ENCODE assay signal across 17 mouse cellular contexts in genomic region chr2:105418629-105419227, GRCm38 (mm10).
"Had no signal": no experiment of that assay in that cellular context is flagged by ENCODE, and none has a peak within 500 bp of the region (broad histone marks: within the 10 kb centered on the region; RNA-seq: fewer than 3 reads in every experiment).

No protein-coding gene starts in this region.

- H3K9me3 ChIP-seq: lung, embryonic 15.5 days; midbrain, embryonic 12.5 days; midbrain, embryonic 15.5 days; neural tube, embryonic 12.5 days; stomach, embryonic 15.5 days had no signal

- H3K4me1 ChIP-seq: lung, embryonic 15.5 days; megakaryocyte, embryonic 14.5 days; neural tube, embryonic 12.5 days had no signal

- H3K27ac ChIP-seq: lung, embryonic 15.5 days; macrophage; midbrain, embryonic 12.5 days; midbrain, embryonic 15.5 days; neural tube, embryonic 12.5 days; stomach, embryonic 15.5 days; stomach, postnatal 0 days had no signal

- H3K4me3 ChIP-seq: lung, embryonic 15.5 days; megakaryocyte, embryonic 14.5 days; midbrain, embryonic 12.5 days; midbrain, embryonic 15.5 days; neural tube, embryonic 12.5 days; stomach, embryonic 15.5 days had no signal

- H3K9ac ChIP-seq: liver, postnatal 0 days; lung, embryonic 15.5 days; midbrain, embryonic 12.5 days; midbrain, embryonic 15.5 days; neural tube, embryonic 12.5 days; stomach, embryonic 15.5 days had no signal

- H3K27me3 ChIP-seq: lung, embryonic 15.5 days; midbrain, embryonic 15.5 days; neural tube, embryonic 12.5 days; stomach, embryonic 15.5 days had no signal

- H3K4me2 ChIP-seq: lung, embryonic 15.5 days; midbrain, embryonic 12.5 days; midbrain, embryonic 15.5 days; neural tube, embryonic 12.5 days; stomach, embryonic 15.5 days had no signal

- H3K36me3 ChIP-seq: lung, embryonic 15.5 days; midbrain, embryonic 12.5 days; midbrain, embryonic 15.5 days; neural tube, embryonic 12.5 days; stomach, embryonic 15.5 days had no signal

- ATAC-seq: liver, postnatal 0 days; lung, postnatal 0 days; midbrain, embryonic 15.5 days had no signal

- DNase-seq: liver, postnatal 0 days; lung, adult 2 months; lung, postnatal 14 days; lung, postnatal 36 days; right cerebral cortex, postnatal 14 days; thymus, adult 2 months; thymus, postnatal 25 days; thymus, postnatal 4 days had no signal
